Comparison of ENCODE assay signal across 9 mouse cellular contexts in genomic region chr12:104978420-104978819, GRCm38 (mm10). TPM values are rescaled to one million over a fixed set of nuclear protein-coding genes. Genes with fewer than 3 reads are reported as not detected.
DNase-seq lines count a peak whose midpoint lies in the region; ATAC-seq and TF ChIP-seq lines count a peak whose summit lies in the region.
"Had no signal": no experiment of that assay in that cellular context is flagged by ENCODE, and none has a peak within 500 bp of the region (broad histone marks: within the 10 kb centered on the region; RNA-seq: fewer than 3 reads in every experiment).

No protein-coding gene starts in this region.

- H3K9me3 ChIP-seq in forebrain, postnatal 0 days (ENCODE audit: low read length), result no peaks in the 10 kb centered on the region
- H3K9me3 ChIP-seq in hindbrain, embryonic 12.5 days (replicated peaks), result peaks cover 5% of the 10 kb centered on the region; the same call in 1 of the 2 replicates
- H3K9me3 ChIP-seq in lung, embryonic 15.5 days, result no peaks in the 10 kb centered on the region

- H3K27me3 ChIP-seq in forebrain, postnatal 0 days (ENCODE audit: insufficient read depth, low read length), result no peaks in the 10 kb centered on the region
- H3K27me3 ChIP-seq in hindbrain, embryonic 12.5 days, result no peaks in the 10 kb centered on the region
- H3K27me3 ChIP-seq in lung, embryonic 15.5 days, result no peaks in the 10 kb centered on the region

- no peak overlapping the region for H3K9ac ChIP-seq in forebrain, postnatal 0 days
- no peak overlapping the region for H3K9ac ChIP-seq in hindbrain, embryonic 12.5 days
- H3K9ac ChIP-seq in lung, embryonic 15.5 days, result no peak overlapping the region

- peak; percentile 60; the same call in 1 of the 2 replicates for ATAC-seq in forebrain, postnatal 0 days
- ATAC-seq in hindbrain, embryonic 12.5 days (ENCODE audit: low FRiP score), result 0 out of 2 replicates have a peak, but pooled peaks have one; percentile 45
- no peak for ATAC-seq in lung, embryonic 15.5 days (ENCODE audit: borderline replicate concordance, extremely low read depth, low FRiP score, low TSS enrichment)

- no peak overlapping the region for H3K4me2 ChIP-seq in forebrain, postnatal 0 days (ENCODE audit: low read depth)
- peak overlapping the region; percentile 26; the same call in 1 of the 2 replicates for H3K4me2 ChIP-seq in hindbrain, embryonic 12.5 days (replicated peaks)
- peak overlapping the region; percentile 18; the same call in 1 of the 2 replicates for H3K4me2 ChIP-seq in lung, embryonic 15.5 days

- H3K36me3 ChIP-seq in forebrain, postnatal 0 days (ENCODE audit: insufficient read depth), result no peaks in the 10 kb centered on the region
- H3K36me3 ChIP-seq in hindbrain, embryonic 12.5 days, result no peaks in the 10 kb centered on the region
- H3K36me3 ChIP-seq in lung, embryonic 15.5 days, result no peaks in the 10 kb centered on the region

- peak; percentile 48 to 53 for DNase-seq in cerebellum, postnatal 14 days
- DNase-seq in cerebellum, adult 9-10 months, result no peak
- DNase-seq in adrenal gland, adult (ENCODE audit: inconsistent age in 2 of 2, low spot score in 1 of 2), result peak; percentile 88 to 95
- DNase-seq in forebrain, postnatal 0 days, result no peak
- DNase-seq in retina, postnatal 1 day, result peak; percentile 79
- DNase-seq in frontal cortex, postnatal 14 days (ENCODE audit: low spot score in 2 of 2), result no peak

- no peak overlapping the region for H3K27ac ChIP-seq in forebrain, postnatal 0 days (ENCODE audit: low read depth, low read length)
- peak overlapping the region; percentile 30; the same call in 1 of the 2 replicates for H3K27ac ChIP-seq in hindbrain, embryonic 12.5 days
- H3K27ac ChIP-seq in lung, embryonic 15.5 days, result no peak overlapping the region; the same call in 1 of the 2 replicates
- H3K27ac ChIP-seq: macrophage had no signal

- WGBS in forebrain, postnatal 0 days, result 11% methylated on average over 9 of the region's 9 CpGs
- WGBS in hindbrain, embryonic 12.5 days, result 8% methylated on average over 9 of the region's 9 CpGs
- 20% methylated on average over 9 of the region's 9 CpGs for WGBS in lung, embryonic 15.5 days

- TF ChIP-seq CTCF in forebrain, postnatal 0 days (IDR thresholded peaks at IDR 0.05; ENCODE audit: low read depth), result no peak

- no peak overlapping the region for H3K4me3 ChIP-seq in forebrain, postnatal 0 days (ENCODE audit: low read depth, low read length)
- H3K4me3 ChIP-seq in hindbrain, embryonic 12.5 days, result no peak overlapping the region
- no peak overlapping the region for H3K4me3 ChIP-seq in lung, embryonic 15.5 days

- H3K4me1 ChIP-seq in forebrain, postnatal 0 days (ENCODE audit: insufficient read depth), result no peaks in the 10 kb centered on the region
- peaks cover 13% of the 10 kb centered on the region for H3K4me1 ChIP-seq in hindbrain, embryonic 12.5 days
- peaks cover 11% of the 10 kb centered on the region for H3K4me1 ChIP-seq in lung, embryonic 15.5 days

RNA-seq across cellular contexts. Expression of gene Syne3, which starts 31.2 kb away (rescaled TPM):
- 0.92 and 1.8 TPM in 2 replicates for total RNA-seq in forebrain, postnatal 0 days (2014; rRNA removed)
- polyA plus RNA-seq in forebrain, postnatal 0 days (2015; fragmentation: Nextera tagmentation; extraction: Ambion mirVana), result 0.28 and 0.54 TPM in 2 replicates
- polyA plus RNA-seq in hindbrain, embryonic 12.5 days (2016; fragmentation: Nextera tagmentation; extraction: Ambion mirVana), result 0.21 and 0.47 TPM in 2 replicates
- polyA plus RNA-seq in lung, embryonic 15.5 days (2015; fragmentation: Nextera tagmentation; extraction: Ambion mirVana), result 0.50 and 0.81 TPM in 2 replicates

RNA-seq across cellular contexts. Expression of gene Glrx5, which starts 54.1 kb away (rescaled TPM):
- 47.4 and 84.5 TPM in 2 replicates for total RNA-seq in forebrain, postnatal 0 days (2014; rRNA removed)
- 177 and 205 TPM in 2 replicates for polyA plus RNA-seq in forebrain, postnatal 0 days (2015; fragmentation: Nextera tagmentation; extraction: Ambion mirVana)
- 149 and 157 TPM in 2 replicates for polyA plus RNA-seq in hindbrain, embryonic 12.5 days (2016; fragmentation: Nextera tagmentation; extraction: Ambion mirVana)
- polyA plus RNA-seq in lung, embryonic 15.5 days (2015; fragmentation: Nextera tagmentation; extraction: Ambion mirVana), result 136 and 140 TPM in 2 replicates

Comparison
In these comparisons a context has a peak if more than half of its experiments do, and no peak if none do; other contexts are left out.
1. DNase-seq: peak in cerebellum, postnatal 14 days (2 of 2), adrenal gland, adult (2 of 2) and retina, postnatal 1 day (single experiment); none in cerebellum, adult 9-10 months (single experiment), forebrain, postnatal 0 days (single experiment) and frontal cortex, postnatal 14 days (0 of 2).